Mouse (Mus musculus): ENCODE measurements at regions not wholly inside any gene's neighbourhood (a gene's known extent, or its start where the extent isn't known, plus 50 kb on each side); places are given as distances from the start of the nearest gene placed in this dataset.

- no peak for ATAC-seq (ENCODE audit: extremely low read depth, insufficient number of reproducible peaks, low FRiP score, poor library complexity, severe bottlenecking)
Observed at GRCm38 (mm10) chr12:32768082-32768743, 51.1 kb upstream of the Nampt start.

- ATAC-seq (ENCODE audit: extremely low read depth, insufficient number of reproducible peaks, low FRiP score, poor library complexity, severe bottlenecking): no peak
Observed at GRCm38 (mm10) chr12:32768744-32769535, 50.4 kb upstream of the Nampt start.
